Mouse (Mus musculus) lung, adult 2 months (tissue): Measurements from ENCODE around the gene Per2. TPM values are rescaled to one million over a fixed set of nuclear protein-coding genes. Genes with fewer than 3 reads are reported as not detected.

ENCODE experiments used
- DNase-seq: peaks from one replicate; pipeline ENCODE4 v3.0.0; 2022
- H3K4me1 ChIP-seq: fragments of 200-500 bp; 2 replicates; pipeline ENCODE4 v1.6.1; 2011; ENCODE audit warnings: low read length; ENCODE audit not compliant: control insufficient read depth, insufficient read depth
- H3K4me3 ChIP-seq: fragments of 200-500 bp; replicated peaks from 2 replicates; pipeline ENCODE3; 2011; ENCODE audit warnings: low read depth, mild to moderate bottlenecking, control low read depth, low read length; ENCODE audit errors: extremely low read depth
- CTCF ChIP-seq: fragments of 200-500 bp; IDR thresholded peaks from 2 replicates; pipeline ENCODE4 v1.5.1; 2011; ENCODE audit warnings: mild to moderate bottlenecking, low read length, control low read depth; ENCODE audit not compliant: insufficient read depth
- POLR2A ChIP-seq: fragments of 200-500 bp; IDR thresholded peaks from 2 replicates; pipeline ENCODE4 v1.6.1; 2011; ENCODE audit warnings: low read depth, mild to moderate bottlenecking, control low read depth, low read length, borderline replicate concordance; ENCODE audit errors: extremely low read depth
- WGBS: fragments of 180-500 bp; shearing (Covaris S2); methylation state at CpG from one replicate; pipeline ENCODE4 v1.1.7; 2018; 5-methylcytosine and 5-hydroxymethylcytosine counted together
- polyA plus RNA-seq: library from polyadenylated mRNA; depleted of rRNA; stranded (reverse); fragments of >200 nt; gene quantifications from 2 replicates; pipeline ENCODE4 v1.2.3, GENCODE M21; 2012

Gene Per2
- polyA plus RNA-seq, 1 experiment = 6.9 TPM

DNA sequence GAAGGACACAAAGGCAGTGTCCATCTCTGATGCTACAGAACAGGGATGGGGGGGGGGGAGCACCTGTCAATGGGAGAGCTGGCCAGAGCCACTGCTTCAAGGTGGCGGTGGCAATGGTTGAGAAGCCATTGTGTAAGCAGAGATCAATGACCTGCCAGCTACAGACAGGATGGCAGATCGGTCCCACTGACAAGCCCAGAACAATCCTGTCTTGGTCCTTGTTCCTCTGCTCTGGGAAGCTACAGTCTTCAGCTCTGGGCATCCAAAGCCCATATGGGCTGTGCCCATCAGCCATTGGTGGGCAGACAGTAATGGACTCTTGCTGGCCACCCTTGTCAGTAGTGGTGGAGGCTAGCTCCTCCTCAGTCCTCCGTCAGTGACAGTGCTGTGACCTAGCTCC, 17.3 kb downstream of the Per2 start:
- WGBS = 86% methylated on average over 3 of the region's 3 CpGs
- no peak overlapping the region for H3K4me3 ChIP-seq
- H3K4me1 ChIP-seq = peaks cover 13% of the 10 kb centered on the region
- no peak for TF ChIP-seq CTCF
- no peak for DNase-seq

DNA sequence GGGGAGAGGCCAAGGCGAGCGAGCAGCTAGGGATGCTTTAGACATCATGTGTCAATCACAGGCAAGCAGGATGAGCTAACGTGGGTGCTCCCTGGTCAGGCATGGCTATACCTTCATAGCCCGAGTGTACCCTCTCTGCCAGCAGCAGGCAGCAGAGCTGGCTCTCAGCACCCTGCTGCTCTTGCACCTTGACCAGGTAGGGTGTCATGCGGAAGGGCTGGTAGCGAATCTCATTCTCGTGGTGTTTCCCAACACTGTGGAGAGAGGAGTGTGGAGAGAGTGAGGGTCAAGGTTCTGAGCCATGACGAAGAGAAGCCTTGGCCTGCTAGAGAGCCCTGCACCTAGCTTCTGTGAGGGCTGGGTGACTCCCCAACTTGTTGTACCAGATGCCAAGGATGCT, 19.3 kb downstream of the Per2 start:
- TF ChIP-seq POLR2A (no peak), CTCF (no peak)
- WGBS = 88% methylated on average over 8 of the region's 8 CpGs
- DNase-seq = no peak

DNA sequence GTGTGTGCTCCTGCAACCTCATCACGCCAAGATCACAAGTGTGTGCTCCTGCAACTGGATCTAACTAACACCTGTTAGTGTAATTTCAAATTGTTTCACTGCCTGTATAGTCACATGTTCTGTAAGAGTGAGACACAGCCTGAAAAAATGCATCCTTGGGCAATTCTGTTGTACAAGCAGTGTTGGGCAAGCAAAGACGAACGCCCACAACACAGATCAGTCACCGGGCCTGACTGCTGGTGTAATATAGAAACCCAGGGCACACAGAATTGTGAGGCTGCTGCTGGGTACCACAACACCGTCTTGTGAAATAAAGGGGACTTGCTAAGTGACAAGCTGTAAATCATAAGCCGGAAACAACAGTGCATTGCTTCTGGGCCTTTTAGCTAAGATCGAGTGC, 21.6 kb downstream of the Per2 start:
- DNase-seq = peak; percentile 39
- H3K4me1 ChIP-seq = peaks cover 23% of the 10 kb centered on the region
- TF ChIP-seq CTCF = no peak
- TF ChIP-seq POLR2A = no peak
- no peak overlapping the region for H3K4me3 ChIP-seq
- 52% methylated on average over 7 of the region's 7 CpGs for WGBS

More for the DNA sequence above, 19.3 kb downstream of the Per2 start:
- Histone ChIP-seq H3K4me3 (no peak overlapping the region), H3K4me1 (peaks cover 23% of the 10 kb centered on the region)

DNA sequence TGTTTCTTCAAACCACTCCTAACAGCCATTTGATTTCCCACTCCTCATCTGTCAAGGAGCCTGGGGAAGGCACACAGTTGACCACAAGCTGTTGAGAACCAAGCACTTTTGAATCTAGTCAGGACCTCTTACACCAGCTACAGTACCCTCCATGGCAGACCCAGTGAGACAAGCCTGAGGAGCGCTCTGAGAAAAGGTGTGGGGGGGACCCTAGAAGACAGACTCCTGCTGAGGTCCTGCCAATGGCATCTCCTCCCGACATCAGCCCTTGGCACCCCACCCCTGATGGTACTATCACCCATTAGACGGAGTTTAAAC, 22.1 kb downstream of the Per2 start:
- H3K4me1 ChIP-seq = peaks cover 23% of the 10 kb centered on the region
- TF ChIP-seq POLR2A = no peak
- TF ChIP-seq CTCF = no peak
- no peak overlapping the region for H3K4me3 ChIP-seq
- DNase-seq = peak; percentile 41
- 73% methylated on average over 3 of the region's 3 CpGs for WGBS

DNA sequence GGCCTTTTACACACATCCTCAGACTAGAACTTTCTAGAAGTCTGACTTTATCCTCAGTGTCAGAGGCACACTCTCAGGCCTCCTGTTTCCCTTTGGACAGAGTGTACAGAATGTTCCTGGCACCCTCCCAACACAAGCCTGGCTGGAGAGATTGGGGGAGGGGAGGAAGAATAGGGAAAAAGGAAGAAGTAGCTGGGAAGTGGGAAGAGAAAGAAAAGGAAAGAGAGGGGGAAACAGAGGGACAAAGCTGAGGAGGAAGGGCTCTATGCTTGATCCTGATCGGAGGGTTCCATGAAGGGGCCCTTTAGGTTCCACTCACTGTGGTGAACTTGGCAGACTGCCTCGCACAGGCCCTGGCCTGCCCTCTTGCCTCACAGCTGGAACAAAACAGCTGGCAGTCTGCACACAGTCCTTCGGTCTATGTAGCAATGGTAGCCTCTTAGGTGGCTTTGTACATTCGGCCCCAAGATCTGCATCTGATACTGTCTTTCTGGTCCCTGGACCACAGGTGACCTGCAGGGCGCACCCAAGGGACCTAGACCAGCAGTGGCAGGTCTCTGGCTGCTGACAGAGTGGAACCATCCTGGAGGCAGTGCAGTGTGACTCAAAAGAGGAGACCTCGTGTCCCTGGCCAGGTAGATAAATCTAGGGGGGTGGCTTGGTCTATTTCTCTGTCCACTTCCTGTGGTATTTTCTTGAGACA, 22.6 kb downstream of the Per2 start:
- 20% methylated on average over 6 of the region's 6 CpGs for WGBS
- H3K4me3 ChIP-seq = no peak overlapping the region
- H3K4me1 ChIP-seq = peaks cover 23% of the 10 kb centered on the region
- DNase-seq = peak; percentile 83
- TF ChIP-seq CTCF (no peak), POLR2A (no peak)

DNA sequence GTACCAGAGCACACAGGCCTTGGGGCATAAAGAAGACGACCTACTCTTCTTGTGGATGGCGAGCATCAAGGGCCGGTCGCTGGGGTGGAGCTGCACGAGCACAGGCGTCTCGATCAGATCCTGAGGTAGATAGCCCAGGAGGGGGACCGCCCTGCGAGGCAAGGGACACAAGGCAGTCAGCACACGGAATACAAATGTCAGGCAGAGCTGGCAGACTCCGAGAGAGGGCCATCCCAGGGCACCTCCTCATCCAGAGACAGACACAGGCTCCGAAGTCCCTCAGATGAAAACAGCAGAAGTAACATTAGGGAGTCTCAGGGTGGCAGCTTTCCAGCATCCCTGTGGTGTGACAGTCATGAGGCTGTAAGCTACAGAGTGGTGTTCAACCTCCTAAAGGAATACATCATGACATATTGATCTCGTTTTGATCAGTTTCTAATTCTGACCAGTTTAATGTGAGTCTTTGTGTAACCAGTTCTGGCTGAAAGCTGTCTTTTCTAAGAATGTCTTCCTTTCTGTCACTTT, 23.5 kb downstream of the Per2 start:
- WGBS = 68% methylated on average over 13 of the region's 13 CpGs
- TF ChIP-seq POLR2A = no peak
- no peak for TF ChIP-seq CTCF
- H3K4me1 ChIP-seq = peaks cover 23% of the 10 kb centered on the region
- no peak for DNase-seq
- H3K4me3 ChIP-seq = no peak overlapping the region

DNA sequence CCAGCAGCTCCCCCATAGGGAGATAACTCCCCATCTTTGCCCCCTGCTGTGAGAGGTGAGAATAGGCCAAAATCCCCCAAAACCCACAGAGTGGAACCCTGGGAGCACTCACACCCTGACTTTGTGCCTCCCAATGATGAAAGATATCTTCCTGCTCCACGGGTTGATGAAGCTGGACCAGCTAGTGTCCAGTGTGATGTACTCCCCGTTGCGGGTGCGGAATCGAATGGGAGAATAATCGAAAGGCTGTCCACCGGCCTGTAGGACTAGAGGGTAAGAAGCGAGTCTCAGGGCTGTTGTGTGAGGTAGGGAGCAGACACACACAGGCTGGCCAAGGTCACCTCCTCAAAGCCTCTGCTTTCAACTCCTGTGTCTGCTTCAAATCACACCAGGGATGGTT, 24.2 kb downstream of the Per2 start:
- WGBS = 94% methylated on average over 8 of the region's 8 CpGs
- no peak for DNase-seq
- H3K4me3 ChIP-seq = no peak overlapping the region
- peaks cover 23% of the 10 kb centered on the region for H3K4me1 ChIP-seq
- TF ChIP-seq POLR2A (no peak), CTCF (no peak)

DNA sequence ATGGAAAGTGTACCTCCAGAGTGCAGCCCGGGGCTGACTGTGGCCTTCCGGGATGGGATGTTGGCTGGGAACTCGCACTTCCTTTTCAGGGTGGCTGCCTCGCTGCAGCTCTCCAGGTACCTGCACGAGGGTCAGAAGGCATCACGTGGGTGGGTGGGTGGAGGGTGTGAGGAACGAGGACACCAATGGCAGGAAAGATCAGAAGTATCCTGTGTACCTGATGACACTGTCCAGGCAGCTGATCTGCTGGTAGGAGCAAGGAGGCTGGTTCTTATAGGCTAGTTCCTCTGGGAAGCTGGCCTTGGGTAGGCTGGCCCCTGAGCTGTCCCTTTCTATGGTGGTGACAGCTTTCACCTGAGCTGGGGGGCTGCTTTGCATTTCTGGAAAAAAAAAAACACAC, 28.4 kb downstream of the Per2 start:
- WGBS = 64% methylated on average over 7 of the region's 7 CpGs

DNA sequence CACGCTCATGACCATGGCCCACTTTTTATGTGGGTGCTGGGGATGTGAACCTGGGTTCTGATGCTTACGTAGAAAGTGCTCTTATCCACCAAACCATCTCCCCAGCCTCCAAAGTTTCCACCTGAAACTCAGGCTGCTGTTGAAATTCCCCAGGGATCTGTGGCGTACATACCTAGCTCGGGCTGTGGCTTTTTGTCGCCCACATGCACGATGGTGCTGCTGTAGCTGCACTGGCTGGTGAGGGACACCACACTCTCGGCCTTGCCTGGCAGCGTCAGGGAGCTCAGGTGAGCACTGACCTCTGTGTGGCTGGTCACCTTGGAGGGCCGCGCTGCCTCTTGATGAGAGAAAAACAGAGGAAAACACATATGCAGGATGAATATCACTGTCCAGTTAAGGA, 29.9 kb downstream of the Per2 start:
- Histone ChIP-seq H3K4me3 (no peak overlapping the region), H3K4me1 (no peaks in the 10 kb centered on the region)
- WGBS = 95% methylated on average over 10 of the region's 10 CpGs
- DNase-seq = no peak
- TF ChIP-seq POLR2A (no peak), CTCF (no peak)

More for the DNA sequence above, 28.4 kb downstream of the Per2 start:
- TF ChIP-seq POLR2A (no peak), CTCF (no peak)
- DNase-seq = no peak
- no peak overlapping the region for H3K4me3 ChIP-seq
- peaks cover 5% of the 10 kb centered on the region for H3K4me1 ChIP-seq

DNA sequence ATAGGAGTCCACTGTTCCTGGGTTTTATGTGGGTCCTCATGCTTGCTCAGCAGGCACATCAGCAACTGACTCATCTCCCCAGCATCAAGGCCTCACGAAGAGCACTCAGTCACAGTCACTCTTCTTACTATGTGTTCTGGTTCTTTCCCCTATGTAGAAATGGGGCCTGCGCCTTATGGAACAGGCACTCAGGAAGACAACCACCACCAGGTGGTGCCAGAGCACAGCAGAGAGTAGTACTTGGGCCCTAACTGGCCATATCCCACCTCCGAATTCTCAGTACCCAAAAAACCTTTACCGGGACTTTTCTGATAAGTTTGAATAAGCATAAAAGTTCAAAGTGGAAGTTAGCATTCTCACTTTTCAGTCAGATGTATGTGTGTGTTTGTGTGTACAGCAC, 30.5 kb downstream of the Per2 start:
- 20% methylated on average over 4 of the region's 4 CpGs for WGBS
- no peak overlapping the region for H3K4me3 ChIP-seq
- TF ChIP-seq CTCF (peak; percentile 88), POLR2A (no peak)
- H3K4me1 ChIP-seq = no peaks in the 10 kb centered on the region
- peak; percentile 85 for DNase-seq
